Mouse (Mus musculus) stomach, postnatal 0 days (tissue): Measurements from ENCODE around the gene Ttc29. TPM values are rescaled to one million over a fixed set of nuclear protein-coding genes. Genes with fewer than 3 reads are reported as not detected.

Experiments
- ATAC-seq: fragments of 200-750 bp; cut with Nextera tagmentation; 2 replicates; pipeline ENCODE4 v1.8.0; 2017; ENCODE audit not compliant: low FRiP score, low TSS enrichment
- DNase-seq: peaks from one replicate; pipeline ENCODE4 v3.0.0-alpha.2; 2016; ENCODE audit warnings: low spot score
- H3K27ac ChIP-seq: fragments of 300-500 bp; sonication (generic); replicated peaks from 2 replicates; pipeline ENCODE4 v1.5.1; 2014; ENCODE audit warnings: mild to moderate bottlenecking, control low read depth
- H3K27me3 ChIP-seq: fragments of 300-500 bp; sonication (generic); 2 replicates; pipeline ENCODE4 v1.6.1; 2014; ENCODE audit warnings: low read length; ENCODE audit not compliant: control insufficient read depth, insufficient read depth
- H3K36me3 ChIP-seq: fragments of 300-500 bp; sonication (generic); 2 replicates; pipeline ENCODE4 v1.6.1; 2014; ENCODE audit warnings: low read length, mixed read lengths; ENCODE audit not compliant: control insufficient read depth, insufficient read depth
- H3K4me1 ChIP-seq: fragments of 300-500 bp; sonication (generic); replicated peaks from 2 replicates; pipeline ENCODE4 v1.6.1; 2014; ENCODE audit warnings: antibody characterized with exemption; ENCODE audit not compliant: control insufficient read depth, insufficient read depth
- H3K4me2 ChIP-seq: fragments of 300-500 bp; sonication (generic); replicated peaks from 2 replicates; pipeline ENCODE4 v1.6.1; 2014; ENCODE audit warnings: low read depth, mild to moderate bottlenecking, control low read depth, moderate library complexity
- H3K4me3 ChIP-seq: fragments of 300-500 bp; sonication (generic); 2 replicates; pipeline ENCODE4 v1.5.1; 2014; ENCODE audit warnings: low read depth, low read length, control low read depth
- H3K9ac ChIP-seq: fragments of 300-500 bp; sonication (generic); 2 replicates; pipeline ENCODE4 v1.6.1; 2014; ENCODE audit warnings: mild to moderate bottlenecking, low read length, control low read depth, mixed read lengths
- H3K9me3 ChIP-seq: fragments of 300-500 bp; sonication (generic); 2 replicates; pipeline ENCODE4 v1.6.1; 2016; ENCODE audit warnings: low read length; ENCODE audit not compliant: control insufficient read depth
- CTCF ChIP-seq: IDR thresholded peaks from 2 replicates; pipeline ENCODE4 v1.5.1; 2016; ENCODE audit warnings: antibody characterized with exemption, low read depth, mild to moderate bottlenecking, moderate library complexity
- EP300 ChIP-seq: optimal IDR thresholded peaks from 2 replicates; pipeline ENCODE3; 2016; ENCODE audit warnings: antibody characterized with exemption
- WGBS: fragments of 180-500 bp; shearing (Covaris S2); extraction: QIAGEN DNeasy Blood & Tissue Kit; methylation state at CpG from one replicate; pipeline ENCODE4 v1.1.7; 2014; 5-methylcytosine and 5-hydroxymethylcytosine counted together
- polyA plus RNA-seq: library from polyadenylated mRNA; unstranded; fragments of >200 nt; fragmentation: Nextera tagmentation; extraction: Ambion mirVana; gene quantifications from 2 replicates; pipeline ENCODE4 v1.2.1, GENCODE M21; 2015

The Ttc29 gene
- polyA plus RNA-seq, 1 experiment from 2014 or later: not detected

DNA sequence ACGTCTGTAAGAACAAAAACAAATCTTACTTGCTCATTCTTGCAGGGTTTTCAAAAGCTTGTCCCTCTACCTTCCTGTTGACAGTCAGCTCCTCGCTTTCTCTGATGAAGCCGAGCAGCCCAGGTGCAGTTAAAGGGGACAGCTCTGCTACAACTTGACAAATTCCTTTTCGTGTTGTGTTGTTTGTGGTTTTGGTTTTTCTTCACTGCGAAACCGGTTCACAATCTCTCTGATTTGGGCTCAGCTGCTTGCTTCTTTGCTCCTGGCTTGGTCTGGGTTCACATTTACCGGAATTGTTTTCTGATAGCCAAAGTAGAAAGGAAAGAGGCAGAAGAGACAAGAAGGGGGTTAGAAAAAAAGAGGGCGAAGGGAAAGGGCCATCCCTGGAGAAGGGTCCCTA is 221.2 kb downstream of the Ttc29 start:
- Histone ChIP-seq H3K4me3 (no peak overlapping the region), H3K4me1 (no peaks in the 10 kb centered on the region), H3K27ac (no peak overlapping the region), H3K27me3 (peaks cover 9% of the 10 kb centered on the region; the same call in 1 of the 2 replicates), H3K36me3 (no peaks in the 10 kb centered on the region), H3K9ac (no peak overlapping the region), H3K9me3 (no peaks in the 10 kb centered on the region), H3K4me2 (no peak overlapping the region)
- WGBS: 4% methylated on average over 8 of the region's 8 CpGs
- ATAC-seq: no peak
- no peak for TF ChIP-seq EP300
- TF ChIP-seq CTCF: no peak
- no peak for DNase-seq

DNA sequence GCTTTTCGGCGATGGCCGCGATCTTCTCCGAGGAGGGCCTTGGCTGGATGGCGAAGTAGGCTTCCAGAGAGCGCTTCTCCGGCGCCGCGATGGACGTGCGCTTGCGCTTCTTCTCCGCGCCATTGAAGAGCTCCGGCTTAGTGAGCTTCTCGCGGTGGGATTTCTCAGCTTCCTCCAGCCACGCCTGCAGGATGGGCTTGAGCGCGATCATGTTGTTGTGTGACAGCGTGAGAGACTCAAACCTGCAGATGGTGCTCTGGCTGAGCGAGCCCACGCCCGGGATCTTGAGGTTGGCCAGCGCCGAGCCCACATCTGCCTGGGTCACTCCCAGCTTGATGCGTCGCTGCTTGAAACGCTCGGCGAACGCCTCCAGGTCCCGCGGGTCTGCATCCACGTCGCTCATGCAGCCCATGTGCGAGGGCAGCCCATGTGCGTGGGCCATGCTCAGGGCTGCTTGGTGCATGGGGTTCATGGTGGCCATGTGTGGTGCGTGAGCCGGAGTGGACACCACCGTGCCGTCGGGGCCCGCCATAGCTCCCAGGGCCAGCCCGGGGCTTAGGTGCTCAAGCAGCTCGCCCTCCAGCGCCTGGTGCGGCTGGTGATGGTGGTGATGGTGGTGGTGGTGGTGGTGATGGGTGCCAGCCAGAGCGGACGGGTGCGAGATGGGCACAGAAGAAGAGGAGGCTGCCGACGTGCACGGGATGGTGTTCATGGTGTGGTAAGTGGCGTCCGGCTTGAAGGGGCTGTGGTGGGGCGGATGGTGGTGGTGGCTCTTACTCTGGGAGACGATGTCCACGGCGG is 221.9 kb downstream of the Ttc29 start:
- ATAC-seq: no peak
- DNase-seq: no peak
- H3K36me3 ChIP-seq: no peaks in the 10 kb centered on the region

DNA sequence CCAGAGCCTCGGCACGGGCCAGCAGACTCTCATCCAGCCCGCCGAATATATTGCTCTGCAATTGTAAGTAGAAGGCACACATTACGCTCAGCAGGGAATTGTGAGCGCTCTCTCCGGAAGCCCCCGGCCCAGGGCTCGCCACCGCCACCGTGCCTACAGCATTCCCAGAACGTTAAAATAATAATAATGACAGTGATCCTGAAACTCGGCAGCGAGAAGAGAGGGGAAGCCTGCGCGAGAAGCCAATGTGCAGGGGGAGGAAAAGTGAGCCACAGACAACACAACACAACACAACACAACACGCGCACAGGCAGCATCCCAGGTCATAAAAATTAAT is 222.5 kb downstream of the Ttc29 start:
- 3% methylated on average over 18 of the region's 18 CpGs for WGBS
- no peak overlapping the region for H3K9ac ChIP-seq
- H3K4me3 ChIP-seq: no peak overlapping the region
- no peak for ATAC-seq
- TF ChIP-seq CTCF (no peak), EP300 (no peak)
- no peaks in the 10 kb centered on the region for H3K36me3 ChIP-seq
- peaks cover 7% of the 10 kb centered on the region; the same call in 1 of the 2 replicates for H3K27me3 ChIP-seq
- DNase-seq: no peak
- H3K27ac ChIP-seq: no peak overlapping the region
- H3K4me1 ChIP-seq: no peaks in the 10 kb centered on the region
- no peaks in the 10 kb centered on the region for H3K9me3 ChIP-seq
- H3K4me2 ChIP-seq: no peak overlapping the region

More for the DNA sequence above, 221.9 kb downstream of the Ttc29 start:
- Histone ChIP-seq H3K27ac (no peak overlapping the region), H3K27me3 (peaks cover 7% of the 10 kb centered on the region; the same call in 1 of the 2 replicates), H3K9me3 (no peaks in the 10 kb centered on the region), H3K4me1 (no peaks in the 10 kb centered on the region), H3K4me3 (no peak overlapping the region), H3K4me2 (no peak overlapping the region), H3K9ac (no peak overlapping the region)
- no peak for TF ChIP-seq EP300
- no peak for TF ChIP-seq CTCF
- 2% methylated on average over 59 of the region's 62 CpGs for WGBS

- under 1% methylated on average over 50 of the region's 54 CpGs for WGBS
- Histone ChIP-seq H3K4me3 (peak within 1 kb of the TSS; percentile 33), H3K27ac (no peak within 1 kb of the TSS), H3K36me3 (no peaks in the 10 kb centered on the region), H3K9me3 (no peaks in the 10 kb centered on the region), H3K4me1 (no peaks in the 10 kb centered on the region), H3K4me2 (peak within 1 kb of the TSS; percentile 45), H3K27me3 (peaks cover 7% of the 10 kb centered on the region; the same call in 1 of the 2 replicates), H3K9ac (no peak within 1 kb of the TSS)
- TF ChIP-seq CTCF (no peak), EP300 (no peak)
- ATAC-seq (0 out of 2 replicates have a peak, but pooled peaks have one; percentile 26), DNase-seq (no peak)
Observed at GRCm38 (mm10) chr8:78436071-78436651, 223.1 kb downstream of the Ttc29 start, which contains the start of gene Pou4f2. TSS of gene Pou4f2 (minus strand) at chr8:78436645.

DNA sequence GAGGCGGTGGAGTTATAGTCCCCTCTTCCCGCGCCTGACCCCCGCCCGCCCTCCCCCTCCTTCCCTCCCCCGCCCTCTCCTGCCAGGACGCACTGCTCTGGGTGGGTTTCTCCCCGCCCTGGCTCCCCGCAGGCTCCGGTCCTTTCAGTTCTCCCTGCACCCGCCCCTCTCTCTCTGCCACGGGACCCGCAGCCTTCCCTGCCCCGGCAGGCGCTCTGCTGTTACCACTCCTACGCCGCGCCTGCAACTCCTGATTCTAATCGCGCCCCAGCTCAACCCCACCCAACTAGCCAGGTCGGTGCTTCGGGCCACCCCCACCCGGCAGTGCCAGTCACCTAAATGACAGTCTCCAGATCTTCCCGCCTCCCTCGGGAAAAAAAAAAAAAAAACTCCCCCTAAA is 223.6 kb downstream of the Ttc29 start:
- Histone ChIP-seq H3K9ac (no peak overlapping the region), H3K9me3 (no peaks in the 10 kb centered on the region), H3K4me1 (no peaks in the 10 kb centered on the region), H3K4me3 (peak overlapping the region; percentile 33; the same call in 1 of the 2 replicates), H3K27me3 (peaks cover 7% of the 10 kb centered on the region; the same call in 1 of the 2 replicates), H3K36me3 (no peaks in the 10 kb centered on the region), H3K4me2 (peak overlapping the region; percentile 45), H3K27ac (no peak overlapping the region)
- ATAC-seq (no peak), DNase-seq (no peak)
- TF ChIP-seq CTCF: no peak
- WGBS: 2% methylated on average over 14 of the region's 25 CpGs
